Mouse (Mus musculus): ENCODE measurements around the gene Klhdc10. TPM values are rescaled to one million over a fixed set of nuclear protein-coding genes. Genes with fewer than 3 reads are reported as not detected.
"Not testable (repeated sequence)": the region's sequence is repeated elsewhere in the genome, so short reads cannot be mapped to it uniquely, and the experiment has no call there.

Gene Klhdc10
- polyA plus RNA-seq, 1 experiment from 2014 or later = 16.5 TPM

DNA sequence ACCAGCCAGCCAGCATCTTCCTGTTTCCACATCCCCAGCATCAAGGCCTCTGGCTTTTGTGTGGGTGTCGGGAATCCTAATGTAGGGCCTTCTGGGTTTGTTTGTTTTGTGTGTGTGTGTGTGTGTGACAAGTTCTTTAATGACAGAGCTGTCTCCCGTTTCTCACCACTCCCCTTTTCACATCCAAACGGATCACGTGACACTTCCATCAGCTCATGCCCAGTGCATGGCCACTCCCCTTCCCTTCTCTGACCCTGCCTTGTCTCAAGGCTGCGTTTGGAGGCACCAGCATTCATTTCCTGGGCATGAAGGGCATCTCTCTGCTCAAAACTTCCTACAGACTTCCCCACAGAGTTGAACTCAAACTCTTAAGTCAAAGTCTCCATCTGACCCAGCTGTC lies 37.9 kb upstream of the Klhdc10 start:
- ATAC-seq (ENCODE audit: insufficient read depth, low FRiP score) = no peak
- Histone ChIP-seq H3K4me3 (replicated peaks; ENCODE audit: low read length) (no peak overlapping the region), H3K4me2 (ENCODE audit: low read depth, low read length) (no peak overlapping the region), H3K27ac (ENCODE audit: low read length) (no peak overlapping the region), H3K27me3 (ENCODE audit: control insufficient read depth, insufficient read depth, low read length) (no peaks in the 10 kb centered on the region), H3K36me3 (ENCODE audit: control insufficient read depth, insufficient read depth, low read length) (peaks cover 8% of the 10 kb centered on the region; the same call in 1 of the 2 replicates), H3K9me3 (replicated peaks; ENCODE audit: control insufficient read depth, low read length) (no peaks in the 10 kb centered on the region), H3K9ac (ENCODE audit: low read length) (no peak overlapping the region), H3K4me1 (ENCODE audit: control insufficient read depth, insufficient read depth, low read length) (no peaks in the 10 kb centered on the region)
- WGBS = 29% methylated on average over 5 of the region's 5 CpGs

DNA sequence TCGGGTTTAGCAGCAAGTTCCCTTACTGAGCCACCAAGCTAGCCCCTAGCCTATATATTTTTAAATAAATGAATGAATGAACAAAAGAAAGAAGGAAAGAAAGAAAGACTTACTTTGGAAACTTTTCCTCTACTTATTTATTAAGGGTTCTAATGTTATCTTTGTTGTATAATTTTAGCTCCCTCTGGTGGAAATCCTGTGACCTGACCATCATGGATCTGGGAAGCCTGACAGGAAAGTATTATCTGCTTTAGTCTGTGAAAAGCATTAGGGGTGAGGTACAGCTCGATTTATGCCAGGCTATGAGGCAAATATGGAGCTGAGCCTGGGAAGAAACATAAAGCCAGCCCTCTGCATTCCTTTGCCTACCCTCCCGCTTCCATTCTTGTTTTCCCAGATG lies 32.4 kb upstream of the Klhdc10 start:
- Histone ChIP-seq H3K9ac (ENCODE audit: low read length) (no peak overlapping the region), H3K9me3 (replicated peaks; ENCODE audit: control insufficient read depth, low read length) (no peaks in the 10 kb centered on the region), H3K36me3 (ENCODE audit: control insufficient read depth, insufficient read depth, low read length) (peaks cover 23% of the 10 kb centered on the region), H3K27me3 (ENCODE audit: control insufficient read depth, insufficient read depth, low read length) (no peaks in the 10 kb centered on the region), H3K4me2 (ENCODE audit: low read depth, low read length) (no peak overlapping the region), H3K4me1 (ENCODE audit: control insufficient read depth, insufficient read depth, low read length) (no peaks in the 10 kb centered on the region), H3K27ac (ENCODE audit: low read length) (no peak overlapping the region), H3K4me3 (replicated peaks; ENCODE audit: low read length) (no peak overlapping the region)
- 81% methylated on average over 3 of the region's 3 CpGs for WGBS
- ATAC-seq (ENCODE audit: insufficient read depth, low FRiP score) = no peak

DNA sequence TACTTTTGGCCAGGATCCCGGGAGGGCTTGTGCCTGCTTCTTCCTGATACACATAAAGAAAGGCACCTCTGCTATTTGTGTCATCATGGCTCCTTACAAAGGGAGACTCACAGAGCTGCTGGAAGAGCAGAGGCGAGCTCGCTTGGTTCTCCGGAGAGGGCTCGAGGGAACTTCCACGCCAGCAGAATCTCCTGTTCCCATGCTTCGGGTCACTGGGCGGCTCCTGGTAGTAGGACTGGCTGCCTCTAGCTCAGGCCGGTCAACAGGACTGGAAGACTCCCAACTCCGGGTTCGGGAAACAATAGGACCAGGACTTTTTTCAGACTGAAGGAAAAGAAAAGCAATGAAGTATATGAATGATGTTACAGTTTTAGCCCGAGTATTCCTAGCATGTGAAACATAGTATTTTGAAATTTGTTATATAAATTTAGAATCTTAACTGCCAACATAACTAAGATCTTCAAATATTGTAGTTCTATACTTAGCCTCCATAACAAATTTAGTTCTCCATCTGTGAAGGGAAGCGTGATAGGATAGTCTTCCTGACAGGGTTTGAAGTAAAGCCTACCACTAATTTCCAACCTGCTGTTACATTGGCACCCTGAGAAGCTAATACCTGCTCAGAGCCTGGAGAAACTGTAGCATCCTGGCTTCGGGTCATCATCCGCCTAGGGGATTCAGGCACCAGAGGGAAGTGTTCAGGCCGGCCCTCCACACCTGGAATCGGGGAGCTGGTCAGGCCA lies 28.9 kb upstream of the Klhdc10 start:
- no peak overlapping the region for H3K27ac ChIP-seq (ENCODE audit: low read length)
- H3K4me1 ChIP-seq (ENCODE audit: control insufficient read depth, insufficient read depth, low read length) = no peaks in the 10 kb centered on the region
- H3K9ac ChIP-seq (ENCODE audit: low read length) = no peak overlapping the region
- peaks cover 18% of the 10 kb centered on the region for H3K36me3 ChIP-seq (ENCODE audit: control insufficient read depth, insufficient read depth, low read length)
- no peak for ATAC-seq (ENCODE audit: insufficient read depth, low FRiP score)
- no peak overlapping the region for H3K4me3 ChIP-seq (replicated peaks; ENCODE audit: low read length)
- 95% methylated on average over 17 of the region's 17 CpGs for WGBS
- H3K4me2 ChIP-seq (ENCODE audit: low read depth, low read length) = no peak overlapping the region
- H3K9me3 ChIP-seq (replicated peaks; ENCODE audit: control insufficient read depth, low read length) = no peaks in the 10 kb centered on the region
- H3K27me3 ChIP-seq (ENCODE audit: control insufficient read depth, insufficient read depth, low read length) = no peaks in the 10 kb centered on the region

DNA sequence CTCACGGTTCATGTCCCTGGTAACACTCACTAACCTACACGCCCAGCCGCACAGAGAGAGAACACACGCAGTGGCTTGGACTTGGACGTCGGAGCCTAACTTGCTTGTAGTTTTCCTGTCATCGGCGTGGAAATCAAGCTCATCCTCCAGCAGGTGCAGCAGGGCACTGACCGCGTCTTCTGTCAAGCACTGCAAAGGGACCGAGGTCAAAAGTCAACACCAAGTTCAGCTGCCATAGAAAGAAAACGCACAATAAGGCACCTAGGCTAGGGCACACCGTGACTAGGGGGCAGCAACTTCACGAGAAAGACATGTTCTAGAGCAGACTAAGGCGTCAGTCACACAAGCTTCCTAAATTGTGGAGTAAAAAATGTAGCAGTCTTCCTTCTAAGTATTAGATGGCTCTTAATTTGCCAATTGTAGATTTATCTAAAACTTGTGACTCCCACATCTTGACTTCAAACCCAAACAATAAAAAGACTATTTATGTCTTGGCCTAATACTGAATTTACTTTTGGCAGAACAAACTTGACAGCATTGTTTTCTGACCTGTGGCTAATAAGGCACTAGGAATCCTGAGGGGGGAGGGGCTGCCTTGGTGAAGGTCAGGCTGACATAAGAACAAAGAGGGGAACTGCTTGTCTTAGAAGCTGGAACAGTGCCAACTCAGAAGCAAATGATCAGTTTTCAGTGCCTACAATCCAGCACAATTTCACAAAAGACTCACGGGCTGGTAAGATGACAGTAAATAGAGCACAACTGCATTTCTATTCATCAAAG lies 26.7 kb upstream of the Klhdc10 start:
- H3K27ac ChIP-seq (ENCODE audit: low read length) = 0 out of 2 replicates have a peak overlapping the region, but pooled peaks have one; percentile 4
- H3K9me3 ChIP-seq (replicated peaks; ENCODE audit: control insufficient read depth, low read length) = no peaks in the 10 kb centered on the region
- no peaks in the 10 kb centered on the region for H3K4me1 ChIP-seq (ENCODE audit: control insufficient read depth, insufficient read depth, low read length)
- no peak overlapping the region for H3K4me3 ChIP-seq (replicated peaks; ENCODE audit: low read length)
- H3K27me3 ChIP-seq (ENCODE audit: control insufficient read depth, insufficient read depth, low read length) = no peaks in the 10 kb centered on the region
- ATAC-seq (ENCODE audit: insufficient read depth, low FRiP score) = no peak
- no peak overlapping the region for H3K4me2 ChIP-seq (ENCODE audit: low read depth, low read length)
- no peak overlapping the region for H3K9ac ChIP-seq (ENCODE audit: low read length)
- peaks cover 13% of the 10 kb centered on the region for H3K36me3 ChIP-seq (ENCODE audit: control insufficient read depth, insufficient read depth, low read length)
- WGBS = 79% methylated on average over 16 of the region's 16 CpGs

DNA sequence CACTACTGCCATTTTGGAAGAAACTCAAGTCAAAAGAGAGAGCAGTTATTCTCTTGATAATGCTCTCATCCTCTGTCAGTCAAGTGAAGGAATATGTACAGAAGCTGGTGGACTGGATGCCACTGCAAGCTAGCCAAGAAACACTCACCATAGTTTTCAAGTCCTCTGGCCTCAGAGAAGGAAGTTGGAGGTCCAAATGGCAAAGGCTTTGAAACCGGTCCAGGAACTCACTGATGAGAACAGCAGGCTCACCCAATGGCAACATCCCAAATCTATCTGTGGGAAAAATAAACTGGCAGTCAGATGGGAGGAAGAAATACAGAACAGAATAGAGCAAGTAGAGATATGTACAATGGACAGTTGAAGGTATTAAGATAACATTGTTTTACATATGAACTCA lies 25.9 kb upstream of the Klhdc10 start:
- Histone ChIP-seq H3K4me2 (ENCODE audit: low read depth, low read length) (no peak overlapping the region), H3K4me3 (replicated peaks; ENCODE audit: low read length) (no peak overlapping the region), H3K4me1 (ENCODE audit: control insufficient read depth, insufficient read depth, low read length) (no peaks in the 10 kb centered on the region), H3K27ac (ENCODE audit: low read length) (no peak overlapping the region), H3K36me3 (ENCODE audit: control insufficient read depth, insufficient read depth, low read length) (peaks cover 19% of the 10 kb centered on the region), H3K27me3 (ENCODE audit: control insufficient read depth, insufficient read depth, low read length) (no peaks in the 10 kb centered on the region), H3K9me3 (replicated peaks; ENCODE audit: control insufficient read depth, low read length) (no peaks in the 10 kb centered on the region), H3K9ac (ENCODE audit: low read length) (no peak overlapping the region)
- no peak for ATAC-seq (ENCODE audit: insufficient read depth, low FRiP score)
- WGBS = 85% methylated on average over 1 of the region's 1 CpGs

DNA sequence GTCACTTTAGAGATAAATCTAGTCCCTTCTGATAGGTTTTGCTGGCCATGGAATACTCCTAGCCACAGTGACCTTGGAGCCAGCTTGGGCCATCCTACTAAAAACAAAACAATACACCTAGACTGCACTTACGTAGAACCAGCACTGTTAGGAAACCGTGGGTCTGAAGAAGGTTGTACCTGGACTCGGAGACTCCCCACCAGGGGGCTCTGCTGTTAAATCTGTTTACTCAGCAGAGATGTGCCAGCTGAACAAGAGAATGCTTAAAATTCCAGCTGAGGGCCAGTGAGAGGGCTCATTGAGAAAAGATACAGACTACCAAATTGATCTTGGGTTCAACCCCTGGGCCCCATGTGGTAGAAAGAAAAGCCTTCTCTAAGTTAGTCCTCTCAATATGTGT lies 20.6 kb upstream of the Klhdc10 start:
- Histone ChIP-seq H3K4me1 (ENCODE audit: control insufficient read depth, insufficient read depth, low read length) (no peaks in the 10 kb centered on the region), H3K36me3 (ENCODE audit: control insufficient read depth, insufficient read depth, low read length) (peaks cover 23% of the 10 kb centered on the region; the same call in 1 of the 2 replicates), H3K4me2 (ENCODE audit: low read depth, low read length) (no peak overlapping the region), H3K27me3 (ENCODE audit: control insufficient read depth, insufficient read depth, low read length) (no peaks in the 10 kb centered on the region), H3K4me3 (replicated peaks; ENCODE audit: low read length) (no peak overlapping the region), H3K9me3 (replicated peaks; ENCODE audit: control insufficient read depth, low read length) (no peaks in the 10 kb centered on the region), H3K9ac (ENCODE audit: low read length) (no peak overlapping the region), H3K27ac (ENCODE audit: low read length) (no peak overlapping the region)
- ATAC-seq (ENCODE audit: insufficient read depth, low FRiP score) = no peak
- WGBS = 62% methylated on average over 3 of the region's 3 CpGs

DNA sequence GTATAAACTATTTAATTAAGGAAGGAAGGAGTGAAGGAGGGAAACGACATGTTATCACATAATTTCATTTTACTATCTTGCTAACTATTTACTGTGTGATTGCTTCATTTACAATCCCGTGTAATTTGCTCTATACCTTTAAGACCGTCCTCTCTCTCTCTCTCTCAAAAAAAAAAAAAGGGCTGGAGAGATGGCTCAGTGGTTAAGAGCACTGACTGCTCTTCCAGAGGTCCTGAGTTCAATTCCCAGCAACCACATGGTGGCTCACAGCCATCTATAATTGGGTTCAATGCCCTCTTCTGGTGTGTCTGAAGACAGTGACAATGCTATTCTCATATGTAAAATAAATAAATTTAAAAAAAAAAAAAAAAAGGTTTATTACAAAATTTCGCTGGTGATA lies 11.4 kb upstream of the Klhdc10 start:
- Histone ChIP-seq H3K4me3 (replicated peaks; ENCODE audit: low read length) (peak overlapping the region; percentile 94), H3K9ac (ENCODE audit: low read length) (peak overlapping the region; percentile 87), H3K4me2 (ENCODE audit: low read depth, low read length) (peak overlapping the region; percentile 58)
- not testable (repeated sequence) for H3K4me1 ChIP-seq (ENCODE audit: control insufficient read depth, insufficient read depth, low read length); H3K36me3 ChIP-seq (ENCODE audit: control insufficient read depth, insufficient read depth, low read length); H3K27ac ChIP-seq (ENCODE audit: low read length); H3K9me3 ChIP-seq (replicated peaks; ENCODE audit: control insufficient read depth, low read length); H3K27me3 ChIP-seq (ENCODE audit: control insufficient read depth, insufficient read depth, low read length); ATAC-seq (ENCODE audit: insufficient read depth, low FRiP score)
- 17% methylated on average over 4 of the region's 4 CpGs for WGBS

DNA sequence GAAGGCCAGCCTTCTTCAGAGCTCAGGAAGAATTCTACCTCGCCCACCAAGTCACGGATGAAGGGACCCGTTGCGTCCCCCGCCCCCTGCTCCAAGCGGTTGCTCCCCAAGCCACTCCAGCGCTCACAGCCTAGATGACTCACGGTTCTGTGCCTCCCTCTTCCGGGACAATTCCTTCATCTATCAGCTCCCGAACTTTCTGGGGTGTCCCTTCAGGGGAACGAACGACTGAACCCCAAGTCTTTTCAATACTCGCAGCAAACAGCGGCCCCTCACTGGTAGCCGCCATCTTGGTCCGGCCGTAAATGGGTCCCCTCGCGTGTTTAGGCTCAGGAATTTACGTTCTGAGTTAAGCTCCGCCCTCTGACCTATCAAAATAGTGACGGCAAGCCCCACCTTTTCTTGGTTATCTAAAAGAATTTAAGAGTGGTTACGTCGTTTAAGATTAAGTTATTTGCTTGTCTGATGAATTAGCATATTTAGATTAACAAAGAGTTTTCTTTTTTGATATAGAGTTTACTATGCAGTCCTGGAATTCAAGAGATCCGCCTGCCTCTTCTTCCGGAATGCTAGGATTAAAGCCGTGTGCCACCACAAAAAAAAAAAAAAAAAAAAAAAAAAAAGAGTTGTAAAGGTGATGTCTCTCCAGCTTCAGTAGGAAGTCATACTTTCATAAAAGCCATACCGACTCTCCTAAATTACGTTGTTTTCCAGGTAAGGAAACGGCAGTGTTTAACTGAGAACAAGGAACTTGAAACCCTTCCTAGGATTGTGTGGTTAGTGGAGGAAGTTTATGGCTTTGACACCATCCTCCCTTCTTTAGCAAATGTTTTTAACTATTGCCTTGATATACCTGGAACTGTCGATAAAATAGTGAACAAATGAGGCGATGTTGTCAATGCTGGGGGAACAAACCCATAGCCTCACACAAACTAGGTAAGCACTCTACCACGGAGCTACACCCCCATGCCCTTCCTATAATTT lies 10.7 kb upstream of the Klhdc10 start, which contains the start of gene Zc3hc1:
Gene Zc3hc1, minus strand, starts transcription at position 315 of the 984 bp plus-strand sequence.
- WGBS = 15% methylated on average over 33 of the region's 33 CpGs
- peak; percentile 91; the same call in 1 of the 2 replicates for ATAC-seq (ENCODE audit: insufficient read depth, low FRiP score)
- Histone ChIP-seq H3K4me3 (replicated peaks; ENCODE audit: low read length) (peak within 1 kb of the TSS; percentile 94), H3K36me3 (ENCODE audit: control insufficient read depth, insufficient read depth, low read length) (no peaks in the 10 kb centered on the region), H3K27me3 (ENCODE audit: control insufficient read depth, insufficient read depth, low read length) (no peaks in the 10 kb centered on the region), H3K27ac (ENCODE audit: low read length) (peak within 1 kb of the TSS; percentile 52; the same call in 1 of the 2 replicates), H3K9ac (ENCODE audit: low read length) (peak within 1 kb of the TSS; percentile 87), H3K4me1 (ENCODE audit: control insufficient read depth, insufficient read depth, low read length) (no peaks in the 10 kb centered on the region), H3K9me3 (replicated peaks; ENCODE audit: control insufficient read depth, low read length) (no peaks in the 10 kb centered on the region), H3K4me2 (ENCODE audit: low read depth, low read length) (peak within 1 kb of the TSS; percentile 58)

Measured in stomach, embryonic 16.5 days (tissue).